Comparison of ENCODE assay signal across 18 mouse cellular contexts in genomic region chr11:77836290-77836689, GRCm38 (mm10). TPM values are rescaled to one million over a fixed set of nuclear protein-coding genes. Genes with fewer than 3 reads are reported as not detected.
DNase-seq lines count a peak whose midpoint lies in the region; ATAC-seq and TF ChIP-seq lines count a peak whose summit lies in the region.
"Had no signal": no experiment of that assay in that cellular context is flagged by ENCODE, and none has a peak within 500 bp of the region (broad histone marks: within the 10 kb centered on the region; RNA-seq: fewer than 3 reads in every experiment).

No protein-coding gene starts in this region.

- H3K36me3 ChIP-seq in heart, embryonic 10.5 days = peaks cover 100% of the 10 kb centered on the region
- H3K36me3 ChIP-seq in intestine, embryonic 14.5 days (ENCODE audit: control insufficient read depth, insufficient read depth, low read length) = peaks cover 27% of the 10 kb centered on the region
- peaks cover 13% of the 10 kb centered on the region; the same call in 1 of the 2 replicates for H3K36me3 ChIP-seq in intestine, embryonic 16.5 days (ENCODE audit: control insufficient read depth, insufficient read depth, low read length)

- H3K9ac ChIP-seq in intestine, embryonic 14.5 days (ENCODE audit: low read length) = no peak overlapping the region
- no peak overlapping the region for H3K9ac ChIP-seq in intestine, embryonic 16.5 days (ENCODE audit: low read depth, low read length)
- H3K9ac ChIP-seq: embryonic facial prominence, embryonic 13.5 days had no signal

- no peak overlapping the region for H3K4me2 ChIP-seq in intestine, embryonic 14.5 days (ENCODE audit: low read length)
- H3K4me2 ChIP-seq in intestine, embryonic 16.5 days (ENCODE audit: low read depth, low read length) = no peak overlapping the region
- H3K4me2 ChIP-seq: embryonic facial prominence, embryonic 13.5 days had no signal

- no peaks in the 10 kb centered on the region for H3K9me3 ChIP-seq in heart, embryonic 10.5 days
- H3K9me3 ChIP-seq in intestine, embryonic 14.5 days (ENCODE audit: control insufficient read depth, low read length) = no peaks in the 10 kb centered on the region
- H3K9me3 ChIP-seq in intestine, embryonic 16.5 days (ENCODE audit: control insufficient read depth, low read length) = no peaks in the 10 kb centered on the region
- H3K9me3 ChIP-seq: embryonic facial prominence, embryonic 13.5 days; megakaryocyte, embryonic 14.5 days had no signal

- no peaks in the 10 kb centered on the region; the same call in 1 of the 2 replicates for H3K27me3 ChIP-seq in heart, embryonic 10.5 days (ENCODE audit: insufficient read depth, poor library complexity, severe bottlenecking)
- H3K27me3 ChIP-seq in intestine, embryonic 14.5 days (replicated peaks; ENCODE audit: control insufficient read depth, insufficient read depth, low read length) = no peaks in the 10 kb centered on the region
- no peaks in the 10 kb centered on the region for H3K27me3 ChIP-seq in intestine, embryonic 16.5 days (replicated peaks; ENCODE audit: control insufficient read depth, insufficient read depth, low read length)
- H3K27me3 ChIP-seq: embryonic facial prominence, embryonic 13.5 days; megakaryocyte, embryonic 14.5 days had no signal

- TF ChIP-seq CTCF in gastrocnemius, adult 2 months (IDR thresholded peaks at IDR 0.05) = no peak

- WGBS in heart, embryonic 10.5 days = 69% methylated on average over 5 of the region's 5 CpGs
- 74% methylated on average over 5 of the region's 5 CpGs for WGBS in intestine, embryonic 14.5 days
- 76% methylated on average over 5 of the region's 5 CpGs for WGBS in intestine, embryonic 16.5 days

- no peak for DNase-seq in heart, embryonic 10.5 days (ENCODE audit: low spot score)
- no peak for DNase-seq in heart, adult 18-20 months
- no peak for DNase-seq in intestine, embryonic 14.5 days (ENCODE audit: low spot score)
- DNase-seq in retina, postnatal 1 day = peak; percentile 49
- no peak for DNase-seq in retina, embryonic 14.5 days (ENCODE audit: low spot score)
- no peak for DNase-seq in gastrocnemius, adult 2 months
- no peak for DNase-seq in adrenal gland, postnatal 25 days
- DNase-seq: cerebellum, postnatal 25 days; gastrocnemius, postnatal 36 days; lung, adult 18-20 months had no signal

- peak overlapping the region; percentile 75 for H3K27ac ChIP-seq in heart, embryonic 10.5 days
- H3K27ac ChIP-seq in intestine, embryonic 14.5 days (ENCODE audit: low read depth) = 0 out of 2 replicates have a peak overlapping the region, but pooled peaks have one; percentile 4
- H3K27ac ChIP-seq in intestine, embryonic 16.5 days (ENCODE audit: low read length) = no peak overlapping the region; the same call in 1 of the 2 replicates
- H3K27ac ChIP-seq in gastrocnemius, adult 2 months = no peak overlapping the region
- H3K27ac ChIP-seq: embryonic facial prominence, embryonic 13.5 days had no signal

- no peak overlapping the region for H3K4me3 ChIP-seq in heart, embryonic 10.5 days
- no peak overlapping the region for H3K4me3 ChIP-seq in intestine, embryonic 14.5 days (ENCODE audit: low read depth, low read length)
- H3K4me3 ChIP-seq in intestine, embryonic 16.5 days (ENCODE audit: low read length) = no peak overlapping the region
- no peak overlapping the region for H3K4me3 ChIP-seq in gastrocnemius, adult 2 months
- H3K4me3 ChIP-seq: embryonic facial prominence, embryonic 13.5 days; megakaryocyte, embryonic 14.5 days had no signal

- H3K4me1 ChIP-seq in heart, embryonic 10.5 days = peaks cover 14% of the 10 kb centered on the region
- no peaks in the 10 kb centered on the region; the same call in 1 of the 2 replicates for H3K4me1 ChIP-seq in intestine, embryonic 14.5 days (replicated peaks; ENCODE audit: control insufficient read depth, insufficient read depth, low read length)
- H3K4me1 ChIP-seq in intestine, embryonic 16.5 days (ENCODE audit: control insufficient read depth, insufficient read depth, low read length) = peaks cover 12% of the 10 kb centered on the region; the same call in 1 of the 2 replicates
- H3K4me1 ChIP-seq: megakaryocyte, embryonic 14.5 days had no signal

- ATAC-seq in intestine, embryonic 14.5 days (replicated peaks; ENCODE audit: low FRiP score, low TSS enrichment, low read depth) = no peak
- ATAC-seq in intestine, embryonic 16.5 days = no peak
- ATAC-seq: forebrain, embryonic 16.5 days had no signal

- intact Hi-C loops in gastrocnemius, adult 2 months (cut with DNase I) = no loop called here

RNA-seq across cellular contexts. Expression of gene Gm10277, which starts 48.7 kb away (rescaled TPM):
- 1.1 and 1.6 TPM in 2 replicates for polyA plus RNA-seq in heart, embryonic 10.5 days (2016; fragmentation: Nextera tagmentation; extraction: Ambion mirVana)
- total RNA-seq in heart, adult 18-20 months (2021) = not detected
- 1.0 and 1.3 TPM in 2 replicates for polyA plus RNA-seq in intestine, embryonic 14.5 days (2014; fragmentation: Nextera tagmentation; extraction: Ambion mirVana)
- 0.89 and 1.0 TPM in 2 replicates for polyA plus RNA-seq in intestine, embryonic 16.5 days (2015; fragmentation: Nextera tagmentation; extraction: Ambion mirVana)
- not detected for total RNA-seq in gastrocnemius, adult 2 months (2021)
- not detected in 2 replicates for total RNA-seq in adrenal gland, postnatal 25 days (2021)
- total RNA-seq: adrenal gland, postnatal 10 days; gastrocnemius, postnatal 36 days; layer of hippocampus, postnatal 10 days; left cerebral cortex, postnatal 36 days had no signal
- polyA plus RNA-seq: small intestine, adult 2 months had no signal

RNA-seq across cellular contexts. Expression of gene Pipox, which starts 57.6 kb away (rescaled TPM):
- polyA plus RNA-seq in heart, embryonic 10.5 days (2016; fragmentation: Nextera tagmentation; extraction: Ambion mirVana) = 2.0 and 3.0 TPM in 2 replicates
- total RNA-seq in heart, adult 18-20 months (2021) = under 1 TPM; 0.50 to 0.87 TPM
- 8.3 and 9.2 TPM in 2 replicates for polyA plus RNA-seq in intestine, embryonic 14.5 days (2014; fragmentation: Nextera tagmentation; extraction: Ambion mirVana)
- polyA plus RNA-seq in intestine, embryonic 16.5 days (2015; fragmentation: Nextera tagmentation; extraction: Ambion mirVana) = 55.9 and 65.6 TPM in 2 replicates
- total RNA-seq in gastrocnemius, adult 2 months (2021) = not detected
- total RNA-seq in adrenal gland, postnatal 25 days (2021) = 3.8 and 4.6 TPM in 2 replicates
- total RNA-seq: gastrocnemius, postnatal 36 days had no signal

Comparison
In these comparisons a context has a peak if more than half of its experiments do, and no peak if none do; other contexts are left out.
1. H3K27ac ChIP-seq: peak in heart, embryonic 10.5 days (single experiment) and intestine, embryonic 14.5 days (single experiment); none in intestine, embryonic 16.5 days (single experiment) and gastrocnemius, adult 2 months (single experiment).